Mouse (Mus musculus) spleen, adult 2 months (tissue): ENCODE measurements around the gene Taar7a.

Source experiments
- CTCF ChIP-seq: fragments of 200-500 bp; IDR thresholded peaks from 2 replicates; pipeline ENCODE4 v1.5.1; 2011; ENCODE audit warnings: mild to moderate bottlenecking, inconsistent platforms; ENCODE audit not compliant: insufficient read depth, insufficient read length, insufficient replicate concordance; ENCODE audit errors: extremely low read depth
- POLR2A ChIP-seq: fragments of 200-500 bp; IDR thresholded peaks from 2 replicates; pipeline ENCODE4 v1.6.1; 2011; ENCODE audit warnings: low read depth, low read length, inconsistent platforms

DNA sequence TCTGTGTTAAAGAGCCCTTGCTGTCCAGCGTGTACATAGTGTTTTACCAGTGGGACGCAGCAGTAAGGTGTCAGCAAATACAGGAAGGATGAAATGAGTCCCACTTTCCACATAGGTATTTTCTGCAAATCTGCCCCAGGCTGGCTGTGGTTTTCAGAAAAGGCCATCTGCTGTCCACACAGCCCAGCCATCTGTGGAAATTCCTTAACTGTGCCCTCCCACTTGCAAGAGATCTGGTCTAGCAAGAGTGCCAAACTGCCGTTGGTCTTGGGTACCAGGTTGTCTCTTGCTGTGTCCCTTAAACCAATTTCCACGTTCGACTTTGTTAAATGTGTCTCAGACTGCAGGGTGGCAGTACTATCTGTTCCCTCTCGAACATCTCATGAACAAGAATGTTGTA, 41.6 kb downstream of the Taar7a start:
- TF ChIP-seq POLR2A (no peak), CTCF (no peak)
